Mouse (Mus musculus) limb, embryonic 14.5 days (tissue): ENCODE measurements around the gene Igf2bp3. TPM values are rescaled to one million over a fixed set of nuclear protein-coding genes. Genes with fewer than 3 reads are reported as not detected.

Experiments
- ATAC-seq: fragments of 200-750 bp; cut with Nextera tagmentation; 2 replicates; pipeline ENCODE4 v1.8.0; 2017; ENCODE audit warnings: low read depth, moderate number of reproducible peaks, moderate TSS enrichment; ENCODE audit not compliant: low FRiP score
- DNase-seq: peaks from one replicate; pipeline ENCODE4 v3.0.0-alpha.2; 2015; ENCODE audit warnings: low spot score
- H3K27ac ChIP-seq: fragments of 300-500 bp; sonication (generic); replicated peaks from 2 replicates; pipeline ENCODE4 v1.5.1; 2014; ENCODE audit warnings: low read depth, mild to moderate bottlenecking, low read length, moderate library complexity, mixed read lengths
- H3K27me3 ChIP-seq: fragments of 300-500 bp; sonication (generic); 2 replicates; pipeline ENCODE4 v1.6.1; 2014; ENCODE audit warnings: low read length, mixed read lengths; ENCODE audit not compliant: control insufficient read depth, insufficient read depth
- H3K36me3 ChIP-seq: fragments of 300-500 bp; sonication (generic); 2 replicates; pipeline ENCODE4 v1.6.1; 2014; ENCODE audit warnings: mild to moderate bottlenecking, low read length, moderate library complexity, mixed read lengths; ENCODE audit not compliant: control insufficient read depth, insufficient read depth
- H3K4me1 ChIP-seq: fragments of 300-500 bp; sonication (generic); 2 replicates; pipeline ENCODE4 v1.6.1; 2014; ENCODE audit warnings: antibody characterized with exemption, low read length, mixed read lengths; ENCODE audit not compliant: control insufficient read depth, insufficient read depth
- H3K4me2 ChIP-seq: fragments of 300-500 bp; sonication (generic); replicated peaks from 2 replicates; pipeline ENCODE4 v1.6.1; 2014; ENCODE audit warnings: low read depth, mild to moderate bottlenecking, low read length, moderate library complexity; ENCODE audit not compliant: severe bottlenecking
- H3K4me3 ChIP-seq: fragments of 300-500 bp; sonication (generic); replicated peaks from 2 replicates; pipeline ENCODE4 v1.5.1; 2014; ENCODE audit warnings: low read length
- H3K9ac ChIP-seq: fragments of 300-500 bp; sonication (generic); 2 replicates; pipeline ENCODE4 v1.6.1; 2014; ENCODE audit warnings: mild to moderate bottlenecking, low read depth, low read length, moderate library complexity; ENCODE audit not compliant: severe bottlenecking
- H3K9me3 ChIP-seq: fragments of 300-500 bp; sonication (generic); 2 replicates; pipeline ENCODE4 v1.6.1; 2016; ENCODE audit warnings: low read length; ENCODE audit not compliant: control insufficient read depth
- POLR2A ChIP-seq: fragments of 200-500 bp; IDR thresholded peaks from 2 replicates; pipeline ENCODE4 v1.8.0; 2012; ENCODE audit warnings: inconsistent platforms, mild to moderate bottlenecking, moderate library complexity, borderline replicate concordance; ENCODE audit not compliant: insufficient read depth, insufficient read length; ENCODE audit errors: extremely low read depth
- WGBS: fragments of 180-500 bp; shearing (Covaris S2); extraction: QIAGEN DNeasy Blood & Tissue Kit; methylation state at CpG from one replicate; pipeline ENCODE4 v1.1.7; 2014; 5-methylcytosine and 5-hydroxymethylcytosine counted together
- polyA plus RNA-seq, 2 experiments: library from polyadenylated mRNA; depleted of rRNA in 1 of 2; stranded (reverse) in 1 of 2; unstranded in 1 of 2; fragments of >200 nt; fragmentation: Nextera tagmentation in 1 of 2; extraction: Ambion mirVana in 1 of 2; gene quantifications; 2 replicates each; pipeline versions ENCODE4 v1.2.1 to v1.2.3; 2012 to 2014

The Igf2bp3 gene
- polyA plus RNA-seq, 2 experiments = 34.6 to 60.8 TPM

DNA sequence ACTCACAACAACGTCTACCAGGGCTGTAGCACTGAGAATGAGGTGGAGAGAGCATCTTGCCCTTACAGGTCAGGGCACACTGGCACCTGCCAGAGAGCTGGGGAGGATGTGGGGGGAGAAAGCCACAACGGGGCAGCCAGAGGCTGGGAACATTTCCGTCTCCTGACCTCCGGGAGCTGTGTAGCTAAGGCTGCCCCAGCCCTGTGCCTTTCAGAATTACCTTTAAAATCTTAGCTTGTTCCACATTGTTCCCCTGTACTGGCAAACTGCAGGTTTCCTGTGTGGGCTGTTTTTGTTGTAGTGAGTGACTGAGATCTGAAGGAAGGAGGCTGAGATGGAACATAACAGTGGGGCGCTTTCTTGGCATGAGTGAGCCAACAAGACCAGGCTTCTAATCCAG, 162.6 kb downstream of the Igf2bp3 start:
- DNase-seq (no peak), ATAC-seq (no peak)
- no peaks in the 10 kb centered on the region for H3K9me3 ChIP-seq
- TF ChIP-seq POLR2A = no peak
- H3K9ac ChIP-seq = no peak overlapping the region
- no peaks in the 10 kb centered on the region for H3K36me3 ChIP-seq
- H3K4me1 ChIP-seq = no peaks in the 10 kb centered on the region
- 69% methylated on average over 5 of the region's 5 CpGs for WGBS
- H3K27ac ChIP-seq = no peak overlapping the region
- no peaks in the 10 kb centered on the region for H3K27me3 ChIP-seq
- H3K4me2 ChIP-seq = no peak overlapping the region
- no peak overlapping the region for H3K4me3 ChIP-seq

DNA sequence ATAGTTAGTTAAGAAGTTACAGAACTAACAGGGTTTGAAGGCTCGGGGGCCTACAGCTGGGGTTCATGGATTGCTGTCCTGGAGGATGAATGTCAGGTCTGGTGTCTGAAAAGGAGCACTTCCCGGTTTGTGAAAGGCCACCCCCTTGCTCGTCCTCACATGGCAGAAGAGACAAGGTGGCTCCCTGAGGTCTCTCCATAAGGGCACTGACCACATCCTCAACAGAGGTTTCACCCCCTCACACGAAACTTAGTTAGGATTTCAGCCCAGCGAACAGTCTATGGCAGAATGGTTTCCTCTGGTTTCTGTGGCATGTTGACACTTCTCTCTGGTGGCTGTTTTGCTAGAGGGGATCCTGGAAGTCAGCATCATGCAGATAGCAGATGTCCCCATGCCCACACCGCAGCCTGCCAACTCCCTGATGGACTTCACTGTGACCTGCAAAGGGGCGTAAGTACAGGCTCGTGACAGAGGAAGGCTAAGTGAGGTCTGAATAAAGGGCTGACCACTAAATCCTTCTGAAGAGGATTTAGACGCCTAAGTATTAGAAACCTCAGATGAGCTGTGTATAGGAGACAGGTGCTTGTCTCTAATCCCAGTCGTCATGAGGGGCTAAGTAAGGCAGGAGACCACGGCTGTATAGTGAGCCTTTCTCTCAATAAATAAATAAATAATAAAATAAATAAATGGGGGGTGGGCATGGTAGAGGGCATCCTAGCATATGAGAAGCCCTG, 163.9 kb downstream of the Igf2bp3 start:
- Histone ChIP-seq H3K4me3 (no peak overlapping the region), H3K27ac (no peak overlapping the region), H3K36me3 (no peaks in the 10 kb centered on the region), H3K4me1 (no peaks in the 10 kb centered on the region), H3K27me3 (no peaks in the 10 kb centered on the region), H3K4me2 (no peak overlapping the region), H3K9me3 (no peaks in the 10 kb centered on the region), H3K9ac (no peak overlapping the region)
- DNase-seq (no peak), ATAC-seq (no peak)
- TF ChIP-seq POLR2A = no peak
- 72% methylated on average over 11 of the region's 11 CpGs for WGBS

DNA sequence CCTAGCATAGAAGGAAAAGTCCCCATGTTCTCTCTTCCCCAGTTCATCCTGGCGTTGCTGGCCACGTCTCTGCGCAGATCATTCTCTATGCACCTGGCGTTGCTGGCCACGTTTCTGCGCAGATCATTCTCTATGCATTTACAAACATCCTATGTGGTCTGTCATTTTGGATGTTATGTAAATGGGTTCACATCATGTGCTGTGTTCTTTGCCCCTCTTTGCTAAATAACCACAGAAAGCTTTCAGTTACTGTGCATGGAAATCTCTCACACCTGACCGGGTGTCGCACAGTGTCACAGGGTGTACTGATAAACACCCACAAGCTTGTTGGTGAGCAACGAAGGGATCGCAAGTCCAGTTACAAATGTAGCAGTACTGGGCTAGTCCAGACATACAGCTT, 166.4 kb downstream of the Igf2bp3 start:
- no peak for DNase-seq
- H3K36me3 ChIP-seq = no peaks in the 10 kb centered on the region
- H3K4me1 ChIP-seq = no peaks in the 10 kb centered on the region
- H3K27me3 ChIP-seq = no peaks in the 10 kb centered on the region
- TF ChIP-seq POLR2A = no peak
- no peak overlapping the region for H3K9ac ChIP-seq
- WGBS = 87% methylated on average over 10 of the region's 10 CpGs
- ATAC-seq = no peak
- no peak overlapping the region for H3K4me3 ChIP-seq
- H3K27ac ChIP-seq = no peak overlapping the region
- no peak overlapping the region for H3K4me2 ChIP-seq
- no peaks in the 10 kb centered on the region for H3K9me3 ChIP-seq

DNA sequence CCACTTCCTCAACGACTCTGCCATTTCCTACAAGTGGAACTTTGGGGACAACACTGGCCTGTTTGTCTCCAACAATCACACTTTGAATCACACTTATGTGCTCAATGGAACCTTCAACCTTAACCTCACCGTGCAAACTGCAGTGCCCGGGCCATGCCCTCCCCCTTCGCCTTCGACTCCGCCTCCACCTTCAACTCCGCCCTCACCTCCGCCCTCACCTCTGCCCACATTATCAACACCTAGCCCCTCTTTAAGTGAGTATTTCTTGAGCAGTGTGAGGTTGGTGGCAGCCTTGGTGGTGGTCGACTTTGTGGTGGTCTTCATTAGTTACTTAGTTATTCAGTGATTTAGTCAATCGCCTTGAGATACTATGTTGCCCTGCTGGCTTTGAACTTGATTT, 166.9 kb downstream of the Igf2bp3 start:
- no peaks in the 10 kb centered on the region for H3K27me3 ChIP-seq
- H3K36me3 ChIP-seq = no peaks in the 10 kb centered on the region
- no peak overlapping the region for H3K4me3 ChIP-seq
- DNase-seq (no peak), ATAC-seq (no peak)
- no peak overlapping the region for H3K27ac ChIP-seq
- H3K9me3 ChIP-seq = no peaks in the 10 kb centered on the region
- WGBS = 71% methylated on average over 10 of the region's 10 CpGs
- H3K4me1 ChIP-seq = no peaks in the 10 kb centered on the region
- TF ChIP-seq POLR2A = no peak
- H3K9ac ChIP-seq = no peak overlapping the region
- no peak overlapping the region for H3K4me2 ChIP-seq

DNA sequence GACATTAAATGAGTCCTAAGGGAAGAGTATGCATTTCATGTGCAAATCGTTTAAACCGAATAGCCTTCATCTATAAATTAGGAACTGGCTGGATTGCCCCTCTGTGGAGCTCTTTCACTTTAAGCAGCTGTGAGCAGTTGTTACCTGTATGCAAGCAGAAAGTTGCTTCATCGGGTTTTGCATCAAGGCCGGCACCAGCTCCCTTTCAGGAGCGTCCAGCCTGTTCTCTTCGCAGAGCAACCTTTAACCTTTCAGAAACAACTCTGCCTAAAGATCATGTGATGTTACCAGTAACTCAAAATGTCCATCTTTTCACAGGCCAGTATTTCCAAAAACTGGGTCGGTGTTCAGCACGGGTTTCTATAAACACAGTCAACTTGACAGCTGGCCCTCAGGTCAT, 167.8 kb downstream of the Igf2bp3 start:
- no peaks in the 10 kb centered on the region for H3K9me3 ChIP-seq
- H3K9ac ChIP-seq = no peak overlapping the region
- 61% methylated on average over 8 of the region's 8 CpGs for WGBS
- H3K4me2 ChIP-seq = no peak overlapping the region
- no peak for DNase-seq
- no peak for ATAC-seq
- H3K36me3 ChIP-seq = no peaks in the 10 kb centered on the region
- TF ChIP-seq POLR2A = no peak
- H3K4me1 ChIP-seq = no peaks in the 10 kb centered on the region
- H3K27me3 ChIP-seq = no peaks in the 10 kb centered on the region
- H3K4me3 ChIP-seq = no peak overlapping the region
- no peak overlapping the region for H3K27ac ChIP-seq

DNA sequence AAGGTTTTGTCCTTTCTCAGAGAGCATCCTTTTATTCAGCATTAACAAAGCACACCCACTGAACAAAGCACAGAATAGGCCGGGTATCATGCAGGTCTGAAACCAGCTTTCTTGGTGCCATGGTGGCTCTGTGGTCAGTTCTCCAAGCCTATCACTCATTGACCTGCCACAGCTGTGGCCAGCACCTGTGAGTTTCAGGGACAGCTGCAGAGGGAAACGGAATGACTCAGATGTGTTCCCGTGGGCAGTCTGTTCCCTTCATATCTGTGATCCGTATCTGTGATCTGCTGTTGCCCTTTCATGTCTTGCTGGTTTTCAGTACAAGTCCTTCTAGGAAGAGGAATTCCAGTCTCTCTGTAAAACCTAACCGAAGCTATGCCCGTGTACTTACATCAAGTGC, 168.3 kb downstream of the Igf2bp3 start:
- no peak for TF ChIP-seq POLR2A

More for the DNA sequence above, 168.3 kb downstream of the Igf2bp3 start:
- Histone ChIP-seq H3K27me3 (no peaks in the 10 kb centered on the region), H3K4me1 (no peaks in the 10 kb centered on the region), H3K4me2 (no peak overlapping the region), H3K9me3 (no peaks in the 10 kb centered on the region), H3K4me3 (no peak overlapping the region), H3K9ac (no peak overlapping the region), H3K27ac (no peak overlapping the region), H3K36me3 (no peaks in the 10 kb centered on the region)
- 58% methylated on average over 6 of the region's 6 CpGs for WGBS
- ATAC-seq (no peak), DNase-seq (no peak)
